Mouse (Mus musculus) small intestine, adult 2 months (tissue): ENCODE results near the gene Gjd3. TPM values are rescaled to one million over a fixed set of nuclear protein-coding genes. Genes with fewer than 3 reads are reported as not detected.
"Not testable (repeated sequence)": the region's sequence is repeated elsewhere in the genome, so short reads cannot be mapped to it uniquely, and the experiment has no call there.

ENCODE experiments used
- H3K27ac ChIP-seq: fragments of 200-500 bp; 2 replicates; pipeline ENCODE4 v1.5.1; 2012; ENCODE audit warnings: low read depth, low read length, control low read depth, inconsistent platforms; ENCODE audit not compliant: insufficient read depth
- H3K27me3 ChIP-seq: fragments of 200-500 bp; 2 replicates; pipeline ENCODE4 v1.6.1; 2012; ENCODE audit warnings: mild to moderate bottlenecking, moderate library complexity, low read length, inconsistent platforms; ENCODE audit not compliant: control insufficient read depth, insufficient read depth
- H3K36me3 ChIP-seq: fragments of 200-500 bp; 2 replicates; pipeline ENCODE4 v1.6.1; 2012; ENCODE audit warnings: mild to moderate bottlenecking, low read length, control low read depth, inconsistent platforms; ENCODE audit not compliant: control insufficient read depth, insufficient read depth
- H3K4me1 ChIP-seq: fragments of 200-500 bp; 2 replicates; pipeline ENCODE4 v1.6.1; 2012; ENCODE audit warnings: low read length, inconsistent platforms, mixed read lengths; ENCODE audit not compliant: control insufficient read depth, insufficient read depth, insufficient read length
- H3K4me3 ChIP-seq: fragments of 200-500 bp; 2 replicates; pipeline ENCODE4 v1.5.1; 2012; ENCODE audit warnings: low read depth, mild to moderate bottlenecking, control low read depth, inconsistent platforms, low read length, moderate library complexity
- CTCF ChIP-seq: fragments of 200-500 bp; IDR thresholded peaks from 2 replicates; pipeline ENCODE4 v1.5.1; 2012; ENCODE audit warnings: low read depth, mild to moderate bottlenecking, control low read depth, inconsistent platforms, low read length, moderate library complexity, mixed read lengths; ENCODE audit not compliant: insufficient replicate concordance, insufficient read length; ENCODE audit errors: extremely low read depth
- POLR2A ChIP-seq: fragments of 200-500 bp; IDR thresholded peaks from 2 replicates; pipeline ENCODE4 v1.6.1; 2012; ENCODE audit warnings: low read depth, mild to moderate bottlenecking, control low read depth, inconsistent platforms, low read length, moderate library complexity
- WGBS: fragments of 180-500 bp; shearing (Covaris S2); methylation state at CpG from one replicate; pipeline ENCODE4 v1.1.7; 2018; 5-methylcytosine and 5-hydroxymethylcytosine counted together
- polyA plus RNA-seq: library from polyadenylated mRNA; depleted of rRNA; stranded (reverse); fragments of >200 nt; gene quantifications from 2 replicates; pipeline ENCODE4 v1.2.3, GENCODE M21; 2012

The Gjd3 gene
- polyA plus RNA-seq, 1 experiment: 5.8 TPM

DNA sequence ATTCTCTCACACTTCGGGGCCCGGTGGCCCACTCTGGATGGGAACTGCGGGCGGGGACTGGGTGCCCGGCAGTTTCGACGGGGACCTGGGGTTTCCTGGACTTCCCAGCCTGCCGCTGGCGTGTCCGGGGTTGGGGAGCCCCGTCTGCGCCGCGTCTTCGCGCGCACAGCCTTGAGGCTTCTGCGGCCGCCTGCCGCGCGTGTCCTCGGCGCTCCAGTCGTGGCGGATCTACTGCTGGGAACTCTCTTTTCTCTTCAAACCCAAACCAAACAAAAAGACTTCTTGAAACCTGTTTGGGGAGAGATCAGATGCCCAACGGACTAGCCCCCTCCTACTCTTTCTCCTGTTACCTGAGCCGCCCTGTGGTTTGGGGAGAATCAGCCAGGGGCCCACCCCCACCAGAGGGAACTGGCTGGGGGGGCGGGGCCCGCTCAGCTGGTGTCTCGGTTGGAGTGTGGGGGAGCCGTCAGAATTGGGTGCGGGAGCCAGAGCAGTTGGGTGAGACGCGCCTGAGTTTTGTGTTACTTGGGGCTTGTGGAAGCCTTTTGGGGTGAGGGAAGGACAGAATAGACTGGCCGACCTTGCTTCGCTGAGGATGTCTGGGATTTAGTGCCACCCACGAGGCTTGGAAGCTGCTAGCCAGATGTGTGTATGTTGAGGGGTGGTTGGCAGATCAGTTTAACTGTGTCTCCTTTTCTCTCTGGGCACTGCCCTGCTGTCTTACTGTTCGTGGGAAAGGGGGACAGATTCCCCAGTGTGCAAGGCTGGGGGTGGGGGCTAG, 44.7 kb downstream of the Gjd3 start:
- H3K27ac ChIP-seq: peak overlapping the region; percentile 76
- no peaks in the 10 kb centered on the region for H3K27me3 ChIP-seq
- TF ChIP-seq CTCF: no peak
- TF ChIP-seq POLR2A: peak; percentile 9; the same call in 1 of the 2 replicates
- WGBS: 2% methylated on average over 39 of the region's 39 CpGs
- H3K4me1 ChIP-seq: peaks cover 62% of the 10 kb centered on the region
- H3K36me3 ChIP-seq: no peaks in the 10 kb centered on the region
- H3K4me3 ChIP-seq: peak overlapping the region; percentile 95

DNA sequence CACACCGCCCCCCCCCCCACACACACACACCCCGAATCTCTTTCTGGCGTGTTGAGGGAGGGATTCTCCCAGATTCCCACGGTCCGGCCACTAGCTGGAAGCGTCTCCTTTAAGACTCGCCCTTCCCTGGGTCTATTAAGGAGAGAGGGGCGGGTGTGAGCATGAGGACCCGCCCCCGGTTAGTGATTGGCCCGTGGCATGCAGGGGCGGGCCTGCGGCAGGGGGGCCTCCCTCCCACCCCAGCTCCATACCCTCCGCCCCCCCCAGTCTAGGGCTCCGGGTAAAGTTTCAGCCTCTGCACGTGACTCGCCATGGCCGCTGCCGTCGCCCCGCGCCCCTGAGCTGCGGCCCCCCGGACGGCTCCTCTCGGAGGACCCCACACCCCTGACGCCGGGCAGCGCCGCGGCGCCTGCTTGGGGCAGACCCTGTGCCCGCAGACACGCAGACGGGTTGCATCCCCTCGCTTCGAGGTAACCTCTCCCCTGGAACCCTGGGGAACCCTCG, 45.4 kb downstream of the Gjd3 start:
- TF ChIP-seq CTCF (no peak), POLR2A (peak; percentile 51; the same call in 1 of the 2 replicates)
- Histone ChIP-seq H3K27ac (peak overlapping the region; percentile 98), H3K36me3 (no peaks in the 10 kb centered on the region), H3K4me1 (peaks cover 64% of the 10 kb centered on the region), H3K4me3 (peak overlapping the region; percentile 95), H3K27me3 (no peaks in the 10 kb centered on the region)
- under 1% methylated on average over 37 of the region's 38 CpGs for WGBS

DNA sequence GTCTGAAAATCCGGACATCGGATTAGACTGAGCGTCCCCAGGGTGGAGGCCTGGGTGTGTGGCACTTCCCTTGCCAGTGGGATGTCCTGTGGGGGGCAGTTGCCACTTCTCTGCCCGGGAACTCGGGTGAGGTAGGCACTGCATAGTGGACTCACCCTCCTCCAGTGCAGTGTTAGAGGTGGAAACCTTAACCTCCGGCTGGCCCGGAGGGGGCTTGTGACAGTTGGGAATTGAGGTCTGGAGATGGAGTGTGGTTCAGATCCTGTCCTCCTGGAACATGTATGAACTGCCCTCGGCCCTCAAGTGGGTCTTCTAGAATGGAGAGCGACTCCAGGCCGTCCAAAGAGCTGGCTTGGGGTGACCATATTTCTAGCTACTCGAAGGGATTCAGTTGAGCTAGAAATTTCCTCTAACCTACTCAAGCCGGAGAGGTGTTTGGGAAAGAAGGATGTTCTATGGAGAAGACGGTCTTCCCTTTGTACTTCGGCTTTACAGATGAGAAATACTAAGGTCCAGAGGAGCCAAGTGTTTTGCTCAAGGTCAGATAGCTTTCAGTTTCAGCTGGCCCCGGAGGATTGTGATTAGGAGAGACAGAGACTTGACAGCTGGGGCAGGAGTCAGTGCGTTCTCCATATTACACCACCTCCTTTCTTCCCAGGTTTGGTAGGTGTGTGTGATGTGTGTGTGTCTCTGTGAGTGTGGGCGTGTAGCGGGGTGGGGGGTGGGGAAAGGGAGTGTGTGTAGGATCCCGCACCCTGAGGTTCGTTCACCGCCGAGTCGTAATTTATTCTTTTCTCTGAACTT, 46.0 kb downstream of the Gjd3 start:
- no peaks in the 10 kb centered on the region for H3K36me3 ChIP-seq
- no peaks in the 10 kb centered on the region for H3K27me3 ChIP-seq
- WGBS: 5% methylated on average over 23 of the region's 23 CpGs
- peak overlapping the region; percentile 98 for H3K27ac ChIP-seq
- H3K4me3 ChIP-seq: peak overlapping the region; percentile 95
- TF ChIP-seq POLR2A (no peak), CTCF (no peak)
- peaks cover 58% of the 10 kb centered on the region for H3K4me1 ChIP-seq

DNA sequence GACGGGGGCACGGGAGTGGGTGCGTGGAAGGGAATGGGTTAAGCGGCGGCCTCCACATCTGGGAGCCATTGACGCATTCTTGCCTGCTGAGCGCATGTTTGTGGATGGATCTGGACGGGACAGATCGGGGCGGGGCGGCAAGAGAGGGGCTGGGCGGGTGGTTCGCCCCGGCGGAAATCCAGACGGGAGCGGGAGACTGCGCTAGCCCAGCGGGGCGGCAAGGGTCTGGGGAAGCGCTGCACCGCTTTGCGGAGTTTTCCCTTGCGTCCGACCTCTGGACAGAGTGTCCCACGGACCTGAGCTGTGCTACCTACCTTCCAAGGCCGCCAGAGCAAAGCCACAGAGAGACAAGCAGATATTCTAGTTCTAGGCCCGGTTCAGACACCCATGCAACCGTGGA, 46.6 kb downstream of the Gjd3 start:
- H3K4me1 ChIP-seq: peaks cover 53% of the 10 kb centered on the region
- H3K4me3 ChIP-seq: peak overlapping the region; percentile 95
- no peaks in the 10 kb centered on the region for H3K27me3 ChIP-seq
- WGBS: 9% methylated on average over 29 of the region's 29 CpGs
- H3K27ac ChIP-seq: peak overlapping the region; percentile 98
- no peaks in the 10 kb centered on the region for H3K36me3 ChIP-seq
- TF ChIP-seq POLR2A: peak; percentile 75
- no peak for TF ChIP-seq CTCF

DNA sequence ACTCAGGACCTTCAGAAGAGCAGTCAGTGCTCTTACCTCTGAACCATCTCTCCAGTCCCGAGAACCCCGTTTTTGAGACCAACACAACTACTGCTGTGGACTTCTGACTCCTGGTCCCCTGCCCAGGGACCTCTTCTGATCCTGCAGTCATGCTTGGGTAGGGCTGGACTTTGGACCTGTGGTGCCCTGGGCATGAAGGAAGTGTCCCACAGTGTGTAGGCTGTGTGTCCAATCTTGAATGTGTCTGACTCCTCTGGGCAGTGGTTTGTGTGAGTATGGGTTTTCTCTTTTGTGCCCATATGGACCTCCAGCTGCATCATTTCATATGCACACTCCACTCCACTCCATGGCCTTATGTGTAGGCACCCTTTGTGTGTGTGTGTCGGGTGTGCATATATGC, 47.7 kb downstream of the Gjd3 start:
- peaks cover 48% of the 10 kb centered on the region for H3K4me1 ChIP-seq
- WGBS: 43% methylated on average over 3 of the region's 3 CpGs
- H3K27ac ChIP-seq: peak overlapping the region; percentile 98

DNA sequence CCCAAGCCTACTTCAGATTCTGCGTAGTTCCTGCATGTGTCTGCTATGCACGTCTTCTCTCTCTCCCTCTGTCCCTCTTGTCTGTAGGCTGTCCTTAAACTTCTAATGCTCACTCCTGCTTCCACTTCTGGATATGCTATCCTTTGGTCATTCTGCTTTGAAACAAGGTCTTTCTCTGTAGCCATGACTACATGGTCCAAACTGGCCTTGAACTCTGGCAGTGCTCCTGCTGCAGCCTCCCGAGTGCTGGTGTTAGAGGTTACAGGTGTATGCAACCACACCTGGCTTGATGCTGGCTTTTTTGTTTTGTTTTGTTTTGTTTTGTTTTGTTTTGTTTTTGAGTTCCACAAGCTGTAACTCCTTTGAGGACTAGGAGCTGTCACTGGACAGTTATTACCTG, 48.4 kb downstream of the Gjd3 start:
- Histone ChIP-seq H3K4me3 (no peak overlapping the region), H3K27ac (peak overlapping the region; percentile 98; the same call in 1 of the 2 replicates), H3K36me3 (no peaks in the 10 kb centered on the region), H3K27me3 (no peaks in the 10 kb centered on the region), H3K4me1 (peaks cover 48% of the 10 kb centered on the region)
- 72% methylated on average over 3 of the region's 3 CpGs for WGBS
- TF ChIP-seq CTCF (no peak), POLR2A (no peak)

More for the DNA sequence above, 47.7 kb downstream of the Gjd3 start:
- Histone ChIP-seq H3K36me3 (no peaks in the 10 kb centered on the region), H3K27me3 (no peaks in the 10 kb centered on the region), H3K4me3 (no peak overlapping the region)
- no peak for TF ChIP-seq POLR2A
- TF ChIP-seq CTCF: no peak

DNA sequence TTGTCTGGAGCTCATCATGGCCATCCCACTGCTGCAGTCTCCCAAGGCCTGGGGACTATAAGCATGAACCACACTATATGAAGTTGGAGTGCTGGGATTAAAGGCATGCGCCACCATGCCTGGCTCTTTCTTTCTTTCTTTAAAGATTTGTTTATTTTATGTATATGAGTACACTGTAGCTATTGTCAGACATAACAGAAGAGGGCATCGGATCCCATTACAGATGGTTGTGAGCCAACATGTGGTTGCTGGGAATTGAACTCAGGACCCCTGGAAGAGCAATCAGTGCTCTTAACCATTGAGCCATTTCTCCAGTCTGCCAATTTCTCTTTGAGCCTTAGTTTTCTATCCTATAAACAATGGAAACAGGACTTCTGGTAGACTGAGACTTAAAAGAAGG, 49.0 kb downstream of the Gjd3 start:
- H3K27ac ChIP-seq, H3K36me3 ChIP-seq, H3K27me3 ChIP-seq, H3K4me3 ChIP-seq: not testable (repeated sequence)
- WGBS: 90% methylated on average over 2 of the region's 2 CpGs
- H3K4me1 ChIP-seq: peaks cover 46% of the 10 kb centered on the region
